Mouse (Mus musculus) hindlimb bud, embryonic 11.5 days (tissue): ENCODE data around the gene Ppp5c.

Experiments
- DNase-seq: peaks from one replicate; pipeline ENCODE4 v3.0.0-alpha.2; 2012; ENCODE audit warnings: low read depth, low spot score; ENCODE audit errors: extremely low spot score

Ppp5c gene

GRCm38 (mm10) chr7:17017921-17018320 lies 9.8 kb downstream of the Ppp5c start:
- no peak for DNase-seq

- no peak for DNase-seq
Observed at GRCm38 (mm10) chr7:17017036-17017435, 10.7 kb downstream of the Ppp5c start.

DNA sequence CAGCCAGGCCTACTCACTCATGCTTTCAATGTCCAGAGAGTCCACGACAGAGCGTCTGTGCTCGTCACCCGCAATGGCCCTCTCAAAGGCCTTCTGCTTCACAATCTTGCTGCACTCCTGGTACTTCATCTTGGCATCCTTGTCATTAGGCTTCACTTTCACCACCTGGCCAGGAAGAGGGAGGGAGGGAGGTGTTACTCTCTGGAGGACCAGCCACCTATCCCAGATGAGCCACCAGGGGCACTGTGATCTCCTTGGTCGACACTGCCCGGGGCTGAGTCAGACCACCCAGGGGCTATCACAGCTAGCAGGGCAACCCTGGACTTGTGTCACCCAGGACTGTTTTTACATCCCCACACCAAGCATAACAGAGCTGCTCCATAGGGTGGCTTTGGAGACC lies 12.3 kb downstream of the Ppp5c start:
- DNase-seq: no peak

GRCm38 (mm10) chr7:17011909-17012590 lies 15.7 kb downstream of the Ppp5c start:
- no peak for DNase-seq

GRCm38 (mm10) chr7:17010010-17010347 lies 17.7 kb downstream of the Ppp5c start:
- no peak for DNase-seq

DNA sequence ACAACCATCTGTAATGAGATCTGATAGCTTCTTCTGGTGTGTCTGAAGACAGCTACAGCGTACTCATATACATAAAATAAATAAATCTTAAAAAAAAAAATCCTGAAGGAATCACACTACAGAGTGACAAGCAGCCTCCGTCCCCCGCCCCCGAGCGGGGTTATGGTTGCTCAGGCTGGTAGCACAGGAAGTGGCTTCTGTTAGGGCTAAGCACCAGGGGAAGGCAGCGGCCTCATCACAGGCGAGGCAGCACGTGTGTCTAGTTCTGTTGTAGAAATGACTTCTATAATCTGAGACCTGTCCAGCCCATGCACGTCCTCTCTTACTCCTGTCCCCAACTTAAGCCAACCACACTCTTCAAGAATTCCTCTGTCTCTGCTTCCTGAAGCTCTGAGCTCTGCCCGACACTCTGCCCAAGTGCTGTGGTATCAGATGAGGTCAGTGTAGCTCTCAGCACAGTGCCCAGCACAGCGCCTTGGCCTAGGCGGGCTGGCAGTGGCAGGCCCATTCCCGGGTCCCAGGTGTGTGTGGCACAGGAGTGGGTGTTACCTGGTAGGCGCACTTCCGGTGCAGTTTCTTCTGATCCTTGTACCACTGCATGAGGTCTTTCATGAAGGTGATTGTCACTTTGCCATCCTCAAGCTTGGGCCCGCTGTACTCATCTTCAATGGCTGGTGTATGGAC lies 18.3 kb downstream of the Ppp5c start:
- no peak for DNase-seq

GRCm38 (mm10) chr7:17007300-17007699 lies 20.4 kb downstream of the Ppp5c start:
- DNase-seq: no peak

- DNase-seq: no peak
Observed at GRCm38 (mm10) chr7:17004716-17005115, 23.0 kb downstream of the Ppp5c start.

- DNase-seq: no peak
Observed at GRCm38 (mm10) chr7:17003230-17003960, 24.3 kb downstream of the Ppp5c start.

DNA sequence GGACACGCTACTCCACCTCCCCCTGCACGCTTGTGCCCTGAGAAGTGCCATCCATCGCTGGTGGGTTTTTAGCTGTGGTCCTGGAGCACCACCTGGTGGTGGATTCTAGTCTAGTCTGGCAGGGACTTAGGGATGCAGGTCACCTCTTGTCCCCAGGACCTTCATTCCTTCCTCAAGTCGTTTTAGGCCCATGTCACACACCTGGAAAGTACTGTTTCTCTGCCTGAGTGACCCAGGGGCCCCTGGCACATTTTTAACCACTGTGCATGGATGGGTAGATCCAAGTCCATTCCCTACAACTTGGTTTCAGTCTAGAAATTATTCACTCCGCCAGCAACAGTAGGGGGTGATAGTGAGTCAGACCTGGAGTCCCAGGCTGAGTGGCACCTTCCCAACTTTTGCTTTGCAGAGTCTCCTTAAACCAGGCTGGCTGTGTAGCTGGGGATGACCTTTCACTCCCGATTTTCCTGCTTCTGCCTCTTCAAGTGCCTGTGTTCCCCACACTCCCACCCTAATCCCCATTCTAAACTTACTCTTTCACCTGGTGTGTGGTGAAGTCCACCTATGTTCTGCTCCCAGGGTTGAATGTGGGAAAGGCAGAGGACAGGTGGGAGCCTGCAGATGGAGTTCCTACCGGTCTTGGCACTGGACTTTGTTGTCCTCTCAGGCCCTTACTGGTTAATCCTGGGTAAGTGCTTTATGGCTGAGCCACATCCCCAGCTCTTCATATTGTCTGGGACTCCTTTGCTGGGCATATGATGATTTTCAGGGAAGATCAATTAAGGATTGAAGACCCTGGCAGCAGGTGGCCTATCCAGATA lies 25.1 kb downstream of the Ppp5c start:
- DNase-seq: peak; percentile 91

DNA sequence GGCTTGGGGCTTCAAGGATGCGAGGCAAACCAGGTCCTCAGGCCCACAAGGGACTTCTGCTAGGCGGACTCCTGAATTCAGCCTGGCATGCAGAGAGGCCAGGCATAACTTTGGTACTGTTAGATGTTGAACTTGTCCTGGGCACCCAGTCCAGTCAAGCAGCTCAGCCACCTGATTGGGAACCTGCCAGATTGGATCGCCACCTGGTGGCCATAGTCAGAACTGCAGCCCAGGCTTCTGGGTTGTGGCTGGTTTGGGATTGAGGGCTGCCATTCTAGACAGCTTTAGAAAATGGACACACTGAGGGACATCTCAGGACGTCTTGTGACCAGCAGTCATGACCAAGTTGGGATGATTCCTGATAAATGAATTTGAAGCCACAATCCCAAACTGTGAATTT lies 28.1 kb downstream of the Ppp5c start:
- DNase-seq: no peak

- no peak for DNase-seq
Observed at GRCm38 (mm10) chr7:16999233-16999632, 28.5 kb downstream of the Ppp5c start.

GRCm38 (mm10) chr7:16995345-16995744 lies 32.4 kb downstream of the Ppp5c start:
- no peak for DNase-seq

- DNase-seq: no peak
Observed at GRCm38 (mm10) chr7:16994400-16994799, 33.3 kb downstream of the Ppp5c start.

DNA sequence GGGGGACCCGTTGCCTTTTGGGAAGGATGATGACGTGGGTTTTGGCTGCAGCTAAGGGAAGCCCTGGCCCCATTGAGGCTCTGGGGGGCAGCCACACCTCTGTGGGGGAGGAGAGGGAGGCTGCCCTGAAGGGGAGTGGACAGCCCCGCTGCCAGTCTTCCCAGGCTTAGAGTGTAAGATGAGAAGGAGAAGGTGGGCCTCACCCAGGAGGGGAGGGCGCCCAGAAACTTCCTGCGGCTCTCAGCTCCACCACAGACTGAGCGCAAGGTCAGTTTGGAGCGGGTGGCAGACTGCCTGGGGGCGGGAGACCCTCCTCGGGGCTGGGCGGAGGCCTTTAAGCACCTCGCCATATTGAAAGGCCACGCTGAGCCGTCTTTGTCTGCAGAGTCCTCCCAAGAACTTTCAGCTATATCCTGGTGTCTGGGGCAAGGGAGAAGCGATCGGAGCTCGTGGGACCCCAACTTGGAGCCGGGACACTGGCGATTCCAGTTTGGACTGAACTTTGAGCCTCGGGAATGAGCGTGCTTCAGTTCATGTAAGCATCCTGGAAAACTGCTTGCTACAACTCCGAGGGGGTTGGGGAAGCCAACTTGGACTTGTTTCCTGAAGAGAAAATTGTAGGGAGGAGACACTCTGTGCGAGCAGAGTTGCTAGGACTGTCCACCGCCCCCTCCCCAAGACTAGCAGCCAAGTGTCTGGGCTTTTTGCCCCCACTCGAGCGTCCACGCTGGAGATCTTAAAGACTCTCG lies 33.9 kb downstream of the Ppp5c start:
- DNase-seq: no peak

DNA sequence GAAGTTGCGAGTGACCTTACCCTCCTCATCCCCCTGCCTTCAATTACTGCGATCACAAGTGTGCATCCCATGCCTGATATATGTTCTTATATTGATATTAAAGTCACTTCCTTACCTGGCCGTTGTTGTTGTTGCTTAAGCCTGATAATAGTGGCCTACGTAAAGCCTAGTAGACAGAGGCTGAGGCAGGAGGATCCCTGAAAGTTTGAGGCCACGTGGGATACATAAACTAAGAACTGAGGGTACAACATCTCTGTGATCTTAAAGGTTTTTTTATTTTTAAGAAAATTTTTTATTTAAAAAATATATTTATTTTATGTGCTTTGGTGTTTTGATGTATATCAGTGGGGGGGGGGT lies 35.3 kb downstream of the Ppp5c start, which contains the start of gene Ccdc8:
TSS of gene Ccdc8 (plus strand) at position 258 of the 357 bp plus-strand sequence.
- no peak for DNase-seq

- DNase-seq: no peak
Observed at GRCm38 (mm10) chr7:16991681-16992450, 35.9 kb downstream of the Ppp5c start.

DNA sequence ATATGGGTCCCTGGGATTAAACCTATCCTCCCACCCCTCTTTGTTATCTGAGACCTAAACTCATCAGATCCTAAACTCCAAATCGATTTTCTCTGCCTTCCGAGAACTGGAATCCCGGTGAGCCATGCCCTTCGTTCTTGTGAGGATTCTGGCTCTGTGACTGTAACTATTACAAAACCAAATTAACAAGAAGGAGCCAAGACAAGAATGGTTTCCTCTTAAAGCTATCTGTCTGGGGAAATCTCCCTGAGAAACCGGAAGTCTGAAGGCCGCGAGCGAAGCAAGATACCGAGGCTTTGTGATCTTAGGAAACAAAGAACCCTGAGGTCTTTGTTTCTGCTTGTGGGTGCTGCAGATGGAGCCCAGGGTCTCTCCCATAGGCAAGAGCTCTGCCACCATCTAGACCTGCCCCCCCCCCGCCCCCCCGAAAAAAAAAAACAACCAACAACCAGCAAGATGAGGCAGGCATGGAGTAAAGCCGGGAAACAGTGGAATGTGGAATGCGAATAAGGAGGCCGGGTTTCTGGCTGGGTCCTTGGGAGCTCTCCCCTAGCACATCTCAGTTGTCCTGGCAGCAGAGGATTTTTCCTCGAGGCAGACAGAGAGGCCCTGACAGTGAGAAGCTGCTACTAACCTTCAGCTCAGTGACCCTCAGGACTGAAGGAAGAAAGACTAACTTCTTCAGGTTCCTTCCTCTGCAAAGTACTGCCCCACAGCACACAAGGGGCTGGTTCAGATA lies 37.5 kb downstream of the Ppp5c start:
- DNase-seq: no peak

DNA sequence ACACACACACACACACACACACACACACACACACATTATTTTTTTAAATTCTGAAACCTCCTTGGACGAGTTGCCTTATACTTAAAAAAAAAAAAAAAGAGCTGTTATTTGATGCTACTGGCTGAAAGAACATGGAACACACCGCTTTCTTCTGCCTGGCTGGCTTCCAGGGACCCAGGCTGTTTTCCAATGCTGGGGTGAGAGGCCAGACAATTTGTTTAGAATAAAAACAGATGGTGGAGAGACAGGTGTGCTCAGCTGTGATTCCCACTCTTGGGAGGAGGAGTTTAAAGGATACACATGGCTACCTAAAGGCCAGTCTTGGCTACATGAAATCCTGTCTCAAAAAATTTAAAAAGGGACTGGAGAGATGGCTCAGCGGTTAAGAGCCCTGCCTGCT lies 39.3 kb downstream of the Ppp5c start:
- DNase-seq: no peak
